Mouse (Mus musculus) ovary, postnatal 10 days (tissue): ENCODE measurements around the gene Csmd2.

Source experiments
- DNase-seq: peaks from one replicate; pipeline ENCODE4 v3.0.0; 2022; ENCODE audit warnings: low spot score

Gene Csmd2

GRCm38 (mm10) chr4:127987784-127988455, at the start of gene Csmd2:
TSS of gene Csmd2 (plus strand) at chr4:127987857.
- no peak for DNase-seq

- no peak for DNase-seq
Measured at GRCm38 (mm10) chr4:127947696-127948095, 40.0 kb upstream of the Csmd2 start.

GRCm38 (mm10) chr4:127953006-127953710, 34.5 kb upstream of the Csmd2 start:
- DNase-seq = no peak

GRCm38 (mm10) chr4:127969101-127969500, 18.6 kb upstream of the Csmd2 start:
- no peak for DNase-seq

GRCm38 (mm10) chr4:127970018-127970421, 17.6 kb upstream of the Csmd2 start:
- DNase-seq = peak; percentile 3

DNA sequence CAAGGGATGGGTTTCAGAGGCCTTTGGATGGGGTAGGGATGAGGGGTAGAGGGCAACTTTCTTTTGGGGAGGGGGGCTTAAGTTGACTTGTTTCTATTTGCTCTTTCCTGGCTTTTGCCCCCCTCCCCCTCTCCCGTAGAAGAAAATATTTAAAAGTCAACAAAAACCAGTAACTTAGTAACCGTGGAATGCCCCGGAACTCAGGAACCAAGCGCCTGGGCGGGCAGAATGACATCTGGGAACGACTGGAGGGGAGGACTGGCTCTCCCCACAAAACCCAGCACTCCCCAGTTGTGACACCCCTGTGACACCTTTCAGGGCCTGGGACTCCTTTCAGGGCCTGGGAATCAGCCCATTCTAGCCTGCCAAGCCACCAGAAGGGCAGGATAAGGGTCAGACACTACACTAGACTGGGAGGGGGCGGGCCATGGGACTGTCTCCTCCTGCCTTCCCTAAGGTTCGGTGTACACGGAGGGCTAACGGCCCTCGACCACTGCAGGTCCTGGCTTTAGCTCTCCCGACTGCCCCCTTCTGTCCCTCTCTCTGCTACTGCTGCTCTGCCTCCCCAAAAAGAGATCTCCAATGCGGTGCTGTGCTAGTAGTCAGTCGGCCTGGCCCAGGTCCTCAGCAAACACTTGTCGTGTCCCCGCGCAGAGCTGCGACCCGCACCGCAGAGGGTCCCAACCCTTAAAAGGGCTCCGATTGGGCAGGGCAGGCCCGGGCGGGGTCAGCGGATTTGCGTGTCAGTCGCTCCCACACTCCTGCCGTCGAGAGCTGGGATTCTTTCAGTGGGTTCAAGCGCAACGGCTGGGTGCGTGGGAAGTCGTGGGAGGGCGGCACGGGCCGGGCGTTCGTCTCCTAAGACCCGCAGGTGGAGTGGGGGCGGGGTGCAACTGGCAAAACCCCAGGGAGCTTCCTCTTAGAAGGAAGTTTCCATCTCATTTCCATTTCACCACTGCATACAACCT, 16.5 kb upstream of the Csmd2 start, which contains the start of gene CK137956:
Gene CK137956, minus strand, starts transcription at position 51 of the 968 bp plus-strand sequence.
- no peak for DNase-seq

GRCm38 (mm10) chr4:127972976-127973375, 14.7 kb upstream of the Csmd2 start:
- DNase-seq = no peak

GRCm38 (mm10) chr4:127981125-127981524, 6.5 kb upstream of the Csmd2 start:
- DNase-seq = no peak

GRCm38 (mm10) chr4:127984426-127984825, 3.2 kb upstream of the Csmd2 start:
- DNase-seq = no peak

GRCm38 (mm10) chr4:127985874-127986273, 1.8 kb upstream of the Csmd2 start:
- no peak for DNase-seq

DNA sequence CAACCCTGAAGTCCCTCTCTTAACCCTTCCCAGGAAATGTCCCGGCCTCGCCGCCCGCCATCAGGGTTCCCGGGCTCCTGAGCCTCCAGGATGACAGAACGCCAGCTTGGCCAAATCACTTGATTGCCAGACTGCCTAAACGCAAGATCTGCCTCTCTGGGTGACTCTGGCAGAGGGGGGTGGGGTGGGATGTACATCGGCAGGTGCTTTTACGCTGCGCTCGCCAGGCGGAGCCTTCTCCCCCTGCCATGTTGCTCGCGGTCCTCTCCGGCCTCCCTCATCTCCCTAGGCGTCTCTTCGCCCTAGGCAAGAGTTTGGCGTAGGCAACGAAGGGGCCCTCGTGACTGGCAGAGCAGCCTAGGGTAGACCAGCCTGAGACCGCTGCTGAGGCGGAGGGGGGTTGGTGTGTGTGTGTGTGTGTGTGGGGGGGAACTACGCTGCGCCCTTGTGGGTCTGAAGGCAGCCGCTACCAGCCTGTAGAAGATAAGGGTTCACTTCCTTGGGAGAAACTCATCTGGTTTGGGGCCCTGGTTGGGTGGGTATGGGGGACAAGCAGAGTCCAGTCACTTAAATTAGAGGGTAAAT, 1.1 kb upstream of the Csmd2 start:
- no peak for DNase-seq

DNA sequence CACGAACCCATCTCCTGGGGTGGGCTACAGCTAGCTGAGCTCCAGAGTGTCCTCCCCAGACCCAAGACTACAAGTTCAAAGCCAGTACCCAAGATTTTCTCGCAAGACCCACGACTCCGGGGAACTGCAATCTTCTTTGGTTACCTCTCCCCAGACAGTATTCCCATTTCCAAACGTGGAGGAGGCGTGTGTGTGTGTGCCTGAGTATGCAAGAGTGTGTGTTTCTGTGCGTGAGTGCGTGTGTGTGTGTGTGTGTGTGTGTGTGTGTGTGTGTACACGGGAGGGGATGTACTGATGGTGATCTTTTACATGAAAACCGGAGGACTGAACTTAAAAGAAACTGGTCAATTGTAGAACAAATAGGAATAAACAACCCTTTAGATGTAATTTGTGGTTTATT, 387 bp upstream of the Csmd2 start:
- DNase-seq = no peak

DNA sequence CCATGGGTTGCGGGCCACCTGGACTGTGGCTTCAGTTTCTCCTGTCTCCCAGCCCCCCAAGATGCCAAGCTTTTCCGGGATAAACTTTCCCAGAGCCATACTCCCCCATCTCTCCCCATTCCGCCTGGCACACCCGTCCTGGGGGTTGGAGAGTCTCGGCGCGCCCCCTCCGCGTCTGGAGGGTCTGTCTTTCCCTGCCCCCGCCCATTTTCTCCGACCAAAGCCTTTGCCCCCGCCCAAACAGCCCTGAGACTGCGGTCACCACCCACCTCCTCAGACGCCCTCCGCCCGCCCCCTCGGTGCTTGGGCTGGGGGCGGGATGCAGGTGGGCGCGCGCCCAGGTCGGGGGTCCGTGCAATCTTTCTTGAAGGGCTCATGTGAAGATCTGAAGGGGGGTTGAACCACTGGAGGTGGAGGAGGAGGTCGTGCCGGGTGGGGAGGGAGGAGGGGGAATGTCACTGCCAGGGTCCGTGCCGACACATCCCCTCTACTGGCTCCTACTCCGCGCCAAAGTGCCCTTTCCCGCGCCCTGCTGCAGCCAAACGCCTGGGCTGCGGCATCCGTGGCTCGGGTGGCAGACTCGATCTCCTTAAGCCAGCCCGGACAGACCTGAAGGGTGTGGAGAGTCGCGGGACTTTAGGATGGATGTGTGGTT, 996 bp downstream of the Csmd2 start:
- DNase-seq = no peak

DNA sequence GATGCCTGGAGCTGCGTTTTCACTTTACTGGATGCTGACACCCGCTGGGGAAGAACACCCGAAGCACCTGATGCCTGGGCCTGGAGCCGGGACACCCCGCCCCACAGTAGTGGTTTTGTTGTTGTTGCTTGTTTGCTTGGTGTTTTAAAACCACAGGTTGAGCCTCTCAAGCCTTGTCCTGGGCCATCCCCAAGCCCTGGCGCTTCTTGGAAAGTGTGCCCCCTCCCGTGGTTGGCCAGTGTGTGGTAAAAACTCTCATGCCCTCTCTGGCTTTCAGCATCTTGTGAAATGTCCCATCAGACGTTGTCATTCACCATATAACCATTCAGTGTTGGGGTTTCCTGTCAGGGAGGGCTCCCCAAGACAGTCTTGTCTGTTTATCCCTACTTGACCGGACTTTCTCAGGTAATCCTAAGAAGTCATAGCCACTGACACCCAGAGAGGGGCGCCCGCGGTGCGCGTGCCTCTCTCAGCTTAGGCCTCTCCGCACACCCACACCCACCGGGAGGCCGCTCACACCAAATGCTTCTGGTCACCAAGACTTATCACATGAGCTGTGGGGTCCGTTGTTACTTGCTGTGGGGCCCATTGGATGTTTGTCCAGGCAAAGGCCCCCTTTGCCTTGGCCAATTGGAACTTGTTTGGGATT, 1.8 kb downstream of the Csmd2 start:
- DNase-seq = no peak

DNA sequence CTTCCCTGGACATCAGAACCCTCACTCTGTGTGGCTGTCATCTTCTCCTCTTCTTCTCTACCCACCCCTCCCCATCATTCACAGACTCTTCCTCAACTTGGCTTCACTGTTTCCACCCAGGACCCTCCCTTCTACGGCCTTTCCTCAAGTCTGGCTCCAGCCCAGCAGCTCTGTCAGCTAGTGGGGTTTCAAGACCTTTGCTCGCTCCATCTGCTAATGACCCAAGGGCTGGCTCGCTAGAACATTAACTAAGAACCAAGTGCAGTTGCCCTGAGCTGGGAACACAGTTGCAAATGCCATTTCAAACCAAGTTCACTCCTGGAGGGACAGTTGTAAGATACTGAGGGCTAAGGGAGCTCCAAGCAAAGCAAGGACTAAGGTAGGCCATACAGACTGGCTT, 11.6 kb downstream of the Csmd2 start:
- no peak for DNase-seq

GRCm38 (mm10) chr4:128002638-128003101, 15.0 kb downstream of the Csmd2 start:
- no peak for DNase-seq

- DNase-seq = no peak
Measured at GRCm38 (mm10) chr4:128004797-128005452, 17.3 kb downstream of the Csmd2 start.

GRCm38 (mm10) chr4:128019465-128019864, 31.8 kb downstream of the Csmd2 start:
- no peak for DNase-seq

DNA sequence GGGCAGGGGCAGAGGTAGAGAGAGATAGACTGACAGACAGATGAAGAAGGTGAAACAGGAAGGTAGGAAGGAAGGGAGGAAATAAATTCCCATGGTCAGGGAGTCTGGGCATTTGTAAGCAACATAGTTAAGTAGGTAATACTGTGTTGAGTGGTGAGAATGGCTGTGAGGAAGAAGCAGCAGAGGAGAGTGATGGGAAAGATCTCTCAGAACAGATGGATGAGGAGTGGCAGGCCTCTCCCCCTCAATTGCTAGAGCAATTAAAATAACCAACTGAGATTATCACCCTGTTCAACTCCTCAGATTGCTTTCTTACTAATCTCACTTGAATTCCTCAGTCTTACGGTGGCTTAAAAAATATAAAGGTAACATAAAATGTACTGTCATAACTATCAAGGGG, 40.6 kb downstream of the Csmd2 start:
- DNase-seq = no peak

- DNase-seq = no peak
Measured at GRCm38 (mm10) chr4:128041901-128042300, 54.2 kb downstream of the Csmd2 start.
